Mouse (Mus musculus): ENCODE results near the gene Trhr2.

The Trhr2 gene

DNA sequence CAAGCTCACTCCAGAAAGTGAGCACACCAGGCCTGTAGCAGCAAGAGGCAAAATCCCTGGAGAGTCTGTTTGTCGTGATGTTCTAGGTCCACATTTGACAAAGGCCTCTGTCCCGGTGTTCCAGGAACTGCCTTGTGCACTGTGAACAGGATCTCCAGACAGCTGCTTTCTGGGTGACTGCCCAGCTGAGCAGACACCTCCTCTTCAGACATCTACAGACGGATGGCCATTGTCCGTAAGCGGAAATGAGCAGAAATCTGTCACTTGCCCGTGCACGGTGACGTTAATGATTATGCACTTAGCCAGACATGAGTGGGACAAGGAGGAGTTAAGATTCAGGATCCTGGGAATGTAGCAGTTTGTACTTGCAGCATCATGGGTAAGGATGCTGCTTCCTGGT lies 6.4 kb downstream of the Trhr2 start:
- peak; percentile 30 to 47 for DNase-seq

- no peak for DNase-seq
These were observed 10.0 kb downstream of the Trhr2 start for GRCm38 (mm10) chr8:122350309-122351089.

- no peak for DNase-seq
These were observed 10.9 kb downstream of the Trhr2 start for GRCm38 (mm10) chr8:122349357-122350297.

- DNase-seq: no peak
These were observed 12.6 kb downstream of the Trhr2 start for GRCm38 (mm10) chr8:122347811-122348552.

GRCm38 (mm10) chr8:122345181-122346095 lies 15.1 kb downstream of the Trhr2 start:
- no peak for DNase-seq

GRCm38 (mm10) chr8:122344219-122344618 lies 16.3 kb downstream of the Trhr2 start:
- DNase-seq: peak in 1 of 2 experiments; percentile 32

GRCm38 (mm10) chr8:122343758-122344157 lies 16.8 kb downstream of the Trhr2 start:
- DNase-seq: peak; percentile 67 to 74

DNA sequence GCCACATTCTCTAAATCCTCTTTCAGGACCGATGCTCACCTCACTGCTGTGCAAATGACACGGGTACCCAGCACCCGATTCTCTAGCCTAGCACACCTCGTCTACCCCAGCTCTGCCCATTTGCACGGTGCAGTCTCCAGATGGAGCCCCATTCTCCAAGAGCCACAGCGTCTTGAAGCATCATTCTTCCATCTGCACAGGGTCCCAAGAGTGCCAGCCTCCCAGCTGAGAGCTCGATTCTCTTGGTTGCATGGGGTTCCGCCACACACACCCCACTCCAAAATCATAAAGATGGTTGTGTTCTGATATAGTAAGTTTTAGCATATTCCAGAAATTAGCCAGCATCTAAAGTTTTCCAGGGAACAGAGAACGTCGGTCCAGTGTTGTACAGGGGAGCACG lies 17.2 kb downstream of the Trhr2 start:
- DNase-seq: no peak

DNA sequence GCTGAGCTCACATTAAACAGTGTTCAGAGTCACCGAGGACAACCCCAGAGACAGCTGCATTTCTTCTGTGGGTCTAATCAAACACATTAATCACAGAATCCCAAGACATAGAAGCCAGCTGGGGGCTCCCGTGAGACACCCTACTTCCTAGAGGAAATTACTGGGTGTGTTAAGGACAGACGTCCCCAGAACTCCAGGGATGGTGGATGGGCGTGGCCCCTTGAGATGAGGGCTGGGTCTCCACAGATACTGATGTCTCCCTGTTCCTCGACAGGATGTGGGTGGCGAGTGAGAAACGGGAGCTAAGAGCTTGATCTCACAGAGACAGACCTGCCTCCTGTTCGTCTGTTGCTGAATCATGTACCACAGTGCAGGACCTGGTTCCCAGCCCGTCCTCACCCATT lies 17.7 kb downstream of the Trhr2 start:
- peak; percentile 73 to 82 for DNase-seq

GRCm38 (mm10) chr8:122342362-122342761 lies 18.2 kb downstream of the Trhr2 start:
- DNase-seq: no peak

DNA sequence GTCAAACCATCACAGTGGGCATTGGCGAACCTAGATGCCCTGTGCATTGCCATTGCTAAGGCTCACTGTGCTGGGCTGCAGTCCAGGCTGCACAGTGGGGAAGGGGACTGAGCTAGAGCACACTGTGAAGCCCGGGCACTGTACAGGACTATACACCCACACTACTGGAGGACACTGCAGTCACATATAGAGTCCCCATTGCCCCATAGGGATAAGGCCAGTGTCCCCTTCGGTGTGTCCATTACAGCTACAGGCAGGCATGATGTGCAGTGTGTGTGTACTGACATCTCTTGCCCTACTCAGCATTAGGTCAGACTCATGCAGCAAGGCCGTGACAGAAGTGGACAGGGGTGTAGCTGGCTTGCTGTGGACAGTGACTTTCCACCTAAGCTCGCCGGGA lies 18.8 kb downstream of the Trhr2 start:
- DNase-seq: no peak

DNA sequence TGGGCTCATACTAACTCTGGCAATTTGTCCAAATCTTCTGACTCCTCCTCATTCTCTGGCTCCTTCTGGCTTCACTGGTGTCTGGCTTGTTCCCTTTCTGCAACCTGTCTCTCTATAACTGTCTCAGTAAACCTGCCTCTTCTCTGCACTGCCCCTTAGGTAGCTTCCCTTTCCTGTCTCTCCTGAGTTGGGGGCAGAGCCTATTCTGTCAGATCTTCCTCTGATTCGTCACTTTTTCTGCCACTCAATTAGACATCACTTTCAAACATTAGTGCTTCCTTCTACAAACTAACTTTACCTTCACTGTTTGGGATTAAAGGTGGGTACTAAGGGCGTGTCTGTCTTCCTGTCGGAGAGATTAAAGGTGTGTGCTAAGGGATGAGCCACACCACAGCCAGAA lies 19.8 kb downstream of the Trhr2 start:
- DNase-seq: no peak

DNA sequence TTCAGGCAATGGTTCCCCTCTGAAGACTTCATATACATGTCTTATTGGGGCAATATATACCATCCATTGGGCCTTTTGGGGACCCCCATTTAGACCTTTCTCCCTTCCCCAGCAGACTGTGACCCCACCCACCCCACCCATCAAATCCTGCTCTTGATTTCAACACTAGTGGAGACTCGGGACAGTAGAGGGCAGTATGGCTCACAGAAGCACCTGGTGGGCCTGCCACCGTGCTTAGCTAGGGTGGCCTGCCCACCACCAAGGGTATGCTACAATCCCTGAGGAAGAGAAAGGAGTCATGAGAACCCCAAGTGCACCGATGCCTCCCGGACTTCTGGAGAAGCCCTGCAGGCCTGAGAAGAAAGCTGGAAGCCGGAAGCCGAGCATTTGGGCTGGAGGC lies 21.7 kb downstream of the Trhr2 start:
- peak in 1 of 2 experiments; percentile 47 for DNase-seq

DNA sequence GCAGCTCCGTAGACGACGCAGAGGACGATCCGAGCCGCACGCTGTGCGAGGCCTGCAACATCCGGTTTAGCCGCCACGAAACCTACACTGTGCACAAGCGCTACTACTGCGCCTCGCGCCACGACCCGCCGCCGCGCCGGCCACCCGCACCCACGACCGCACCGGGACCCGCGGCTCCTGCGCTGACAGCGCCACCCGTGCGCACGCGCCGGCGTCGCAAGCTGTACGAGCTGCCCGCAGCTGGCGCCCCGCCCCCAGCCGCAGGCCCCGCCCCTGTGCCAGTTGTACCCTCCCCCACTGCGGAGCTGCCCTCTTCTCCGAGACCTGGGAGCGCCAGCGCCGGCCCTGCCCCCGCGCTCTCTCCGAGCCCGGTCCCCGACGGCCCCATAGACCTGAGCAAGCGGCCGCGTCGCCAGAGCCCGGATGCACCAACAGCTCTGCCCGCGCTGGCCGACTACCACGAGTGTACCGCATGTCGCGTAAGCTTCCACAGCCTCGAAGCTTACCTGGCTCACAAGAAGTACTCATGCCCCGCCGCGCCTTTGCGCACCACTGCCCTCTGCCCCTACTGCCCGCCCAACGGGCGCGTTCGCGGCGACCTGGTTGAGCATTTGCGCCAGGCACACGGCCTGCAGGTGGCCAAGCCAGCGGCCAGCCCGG lies 24.2 kb downstream of the Trhr2 start:
- DNase-seq: peak; percentile 72 to 82

GRCm38 (mm10) chr8:122335638-122336250 lies 24.8 kb downstream of the Trhr2 start:
- no peak for DNase-seq

DNA sequence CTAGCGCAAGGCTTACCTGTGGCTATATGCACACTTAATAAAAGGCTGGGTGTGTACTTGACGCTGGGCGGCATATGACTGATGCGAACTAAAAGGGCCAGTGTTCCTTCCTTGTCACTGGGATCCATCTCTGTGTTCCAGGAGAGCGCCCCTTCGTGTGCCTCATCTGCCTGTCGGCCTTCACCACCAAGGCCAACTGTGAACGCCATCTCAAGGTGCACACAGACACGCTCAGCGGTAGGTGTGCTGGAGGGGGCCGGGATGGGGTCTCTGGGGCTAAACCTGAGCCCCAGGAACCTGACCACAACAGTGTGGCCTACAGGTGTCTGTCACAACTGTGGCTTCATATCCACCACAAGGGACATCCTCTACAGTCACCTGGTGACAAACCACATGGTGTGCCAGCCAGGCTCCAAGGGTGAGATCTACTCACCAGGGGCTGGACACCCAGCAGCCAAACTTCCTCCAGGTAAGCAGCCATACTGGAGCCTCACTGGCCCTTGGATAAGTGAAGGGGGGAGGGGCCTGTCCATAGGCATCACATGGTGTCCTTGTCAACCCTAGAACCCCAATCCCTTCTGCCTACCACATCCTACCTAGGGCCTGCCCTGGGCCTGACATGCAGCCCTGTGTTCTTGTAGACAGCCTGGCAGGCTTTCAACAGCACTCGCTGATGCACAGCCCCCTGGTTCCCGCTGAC lies 25.6 kb downstream of the Trhr2 start:
- DNase-seq: peak in 1 of 2 experiments; percentile 31

GRCm38 (mm10) chr8:122333531-122333930 lies 27.0 kb downstream of the Trhr2 start:
- DNase-seq: no peak

GRCm38 (mm10) chr8:122332753-122333506 lies 27.6 kb downstream of the Trhr2 start:
- DNase-seq: peak; percentile 90

DNA sequence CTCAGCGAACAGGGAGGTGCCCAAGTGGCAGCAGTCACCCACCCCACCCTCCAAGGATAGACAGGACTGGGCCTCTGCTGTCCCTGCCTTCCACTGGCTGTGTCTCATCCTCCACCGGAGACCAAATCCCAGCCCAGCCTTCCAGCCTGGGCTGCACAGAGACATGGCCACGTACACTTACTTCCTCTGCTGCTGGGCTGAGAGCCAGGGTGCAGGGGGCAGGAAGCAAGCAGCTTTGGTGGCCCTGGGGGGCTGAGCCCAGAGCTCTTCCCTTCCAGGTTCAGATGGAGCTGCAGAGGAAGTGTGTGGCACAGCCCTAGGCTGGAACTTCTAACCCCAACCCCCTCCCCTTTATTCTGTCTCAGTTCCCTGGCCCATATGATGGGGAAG lies 29.4 kb downstream of the Trhr2 start:
- DNase-seq: peak; percentile 78 to 87
